Mouse (Mus musculus) ovary, adult 10 weeks (tissue): ENCODE measurements around the gene Hic2. TPM values are rescaled to one million over a fixed set of nuclear protein-coding genes. Genes with fewer than 3 reads are reported as not detected.

ENCODE experiments used
- polyA plus RNA-seq: library from polyadenylated mRNA; stranded (reverse); fragments of 350-450 nt; fragmentation: Illumina TruSeq; extraction: RNeasy Lipid Tissue Mini Kit (QIAGEN cat#74804); gene quantifications from one replicate; pipeline ENCODE4 v1.2.3, GENCODE M21; 2014

Hic2 gene
- polyA plus RNA-seq = 1.4 TPM

DNA sequence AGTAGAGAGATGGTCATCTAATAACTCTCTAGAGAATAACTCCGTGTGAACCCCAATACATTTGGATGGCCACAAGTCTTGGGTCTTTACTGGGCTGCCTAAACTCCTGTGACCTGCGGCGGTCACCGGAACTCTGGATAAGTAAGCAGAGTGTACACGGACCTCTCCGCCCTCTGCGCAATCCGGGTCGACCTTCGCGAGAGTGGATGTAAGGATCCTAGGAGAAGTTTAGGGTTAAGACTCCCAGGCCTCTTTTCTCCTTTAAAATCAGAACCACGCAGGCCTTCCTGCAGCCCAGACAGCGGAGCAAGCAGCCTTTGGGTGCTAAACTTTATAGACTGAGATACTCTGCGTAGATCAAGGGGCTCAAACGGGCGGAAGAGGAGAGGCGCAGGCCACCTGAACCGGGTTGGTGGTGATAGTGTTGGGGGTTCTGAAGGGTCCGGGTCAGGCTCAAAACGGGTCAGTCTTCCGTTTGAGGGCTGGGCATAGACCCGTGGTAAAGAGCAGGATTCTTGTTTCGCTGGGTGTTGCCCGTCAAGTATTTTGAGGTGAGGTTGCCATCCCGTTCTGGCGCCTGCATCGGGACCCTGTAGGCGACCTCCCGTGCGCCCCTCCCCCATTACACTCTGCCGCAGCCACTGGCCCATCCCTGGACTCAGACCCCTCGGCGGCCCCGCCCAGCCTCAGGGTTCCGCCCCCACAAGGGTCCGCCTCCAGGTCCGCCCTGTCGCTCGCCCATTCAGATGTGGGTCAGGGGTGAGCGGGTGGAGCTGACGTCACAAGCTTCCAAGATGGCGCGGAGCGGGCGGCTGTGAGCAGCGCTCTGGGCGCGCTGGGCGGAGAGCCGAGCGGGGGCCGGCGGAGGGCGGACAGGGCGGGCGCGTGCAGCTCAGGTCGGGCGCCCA is at the start of gene Hic2:
TSS of gene Hic2 (plus strand) at position 779 of the 908 bp plus-strand sequence.

DNA sequence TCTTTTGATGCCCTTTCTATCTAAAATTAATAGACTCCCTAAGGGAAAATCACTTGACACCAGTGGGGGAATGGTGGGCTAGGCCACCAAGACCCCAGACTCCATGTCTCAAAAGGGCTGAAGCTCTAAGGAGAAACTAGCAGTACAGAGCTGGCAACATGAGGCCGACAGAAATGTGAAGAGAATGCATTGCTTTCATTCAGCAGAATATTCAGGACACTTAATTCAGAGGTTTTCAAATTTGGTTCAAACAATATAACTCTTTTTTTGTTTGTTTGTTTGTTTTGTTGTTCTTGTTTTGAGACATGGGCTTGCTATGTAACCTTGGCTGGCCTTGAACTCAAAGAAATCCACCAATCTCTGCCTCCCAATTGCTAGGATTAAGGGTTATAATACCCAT is 30.8 kb upstream of the Hic2 start, which contains the start of gene Ube2l3:
TSS of gene Ube2l3 (minus strand) at position 101 of the 400 bp plus-strand sequence.

GRCm38 (mm10) chr16:17208389-17209361 is 24.7 kb upstream of the Hic2 start, which contains the start of gene Rimbp3:
TSS of gene Rimbp3 (plus strand) at chr16:17208603.

GRCm38 (mm10) chr16:17275721-17276120 is 42.3 kb downstream of the Hic2 start, which contains the start of gene Tmem191c:
TSS of gene Tmem191c (plus strand) at chr16:17276077.

Other genes starting within 250 kb of the Hic2 start
- gene Ypel1, start 163.9 kb upstream of the Hic2 start, polyA plus RNA-seq = 8.2 TPM
- gene Ppil2, start 122.3 kb upstream of the Hic2 start, polyA plus RNA-seq = 169 TPM
- gene 2610318N02Rik, start 108.4 kb upstream of the Hic2 start, polyA plus RNA-seq = not detected
- gene Sdf2l1, start 101.2 kb upstream of the Hic2 start, polyA plus RNA-seq = 15.0 TPM
- not detected for gene Ydjc, start 89.0 kb upstream of the Hic2 start, polyA plus RNA-seq
- 0.14 TPM for gene Ccdc116, start 86.3 kb upstream of the Hic2 start, polyA plus RNA-seq
- gene Ube2l3, start 30.9 kb upstream of the Hic2 start, polyA plus RNA-seq = 248 TPM
- gene Rimbp3, start 25.0 kb upstream of the Hic2 start, polyA plus RNA-seq = not detected
- gene Tmem191c, start 42.5 kb downstream of the Hic2 start, polyA plus RNA-seq = not detected
- gene Serpind1, start 97.8 kb downstream of the Hic2 start, polyA plus RNA-seq = not detected
- 67.3 TPM for gene Snap29, start 172.4 kb downstream of the Hic2 start, polyA plus RNA-seq
- gene Pi4ka, start 172.7 kb downstream of the Hic2 start, polyA plus RNA-seq = 19.1 TPM
- gene Crkl, start 218.4 kb downstream of the Hic2 start, polyA plus RNA-seq = 47.7 TPM